Mouse (Mus musculus): ENCODE results near the gene Dhcr24. TPM values are rescaled to one million over a fixed set of nuclear protein-coding genes. Genes with fewer than 3 reads are reported as not detected.

Dhcr24 gene
- polyA plus RNA-seq (2015; fragmentation: Nextera tagmentation; extraction: Ambion mirVana) = 1.8 and 2.2 TPM in 2 replicates

DNA sequence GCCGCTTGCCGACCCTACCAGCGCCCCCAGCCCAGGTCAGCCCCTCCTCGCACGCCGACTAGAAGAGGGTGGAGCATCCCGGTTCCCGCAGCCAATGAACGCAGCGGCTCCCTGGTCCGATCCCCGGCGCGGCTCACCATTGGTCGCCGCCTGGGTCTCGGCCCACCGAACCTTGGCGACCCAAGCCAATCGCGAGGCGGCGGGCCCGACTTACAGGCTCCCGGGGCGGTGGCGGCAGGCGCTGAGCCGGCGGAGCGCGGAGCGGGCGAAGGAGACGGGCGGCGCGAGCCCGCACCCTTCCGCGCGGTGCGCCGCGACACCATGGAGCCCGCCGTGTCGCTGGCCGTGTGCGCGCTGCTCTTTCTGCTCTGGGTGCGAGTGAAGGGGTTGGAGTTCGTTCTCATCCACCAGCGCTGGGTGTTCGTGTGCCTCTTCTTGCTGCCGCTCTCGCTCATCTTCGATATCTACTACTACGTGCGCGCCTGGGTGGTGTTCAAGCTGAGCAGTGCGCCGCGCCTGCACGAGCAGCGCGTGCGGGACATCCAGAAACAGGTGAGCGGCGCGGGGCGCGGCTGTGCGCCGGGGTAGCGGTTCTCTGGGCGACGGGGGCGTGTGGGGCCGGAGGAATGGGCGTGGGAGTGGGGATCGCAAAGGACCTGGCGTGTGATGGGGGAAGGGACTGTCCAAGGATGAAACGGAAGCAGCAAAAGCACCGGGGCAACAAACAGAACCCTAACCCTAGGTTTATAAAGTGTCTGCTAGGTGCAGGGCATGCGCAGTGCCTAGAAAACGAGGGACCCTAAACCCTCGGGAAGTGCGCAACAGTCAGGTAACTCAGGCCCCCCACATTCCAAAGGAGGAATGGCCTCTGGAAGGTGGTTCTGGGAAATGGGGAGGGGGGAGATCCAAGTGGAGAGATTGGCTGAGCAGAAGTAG, at the start of gene Dhcr24:
Dhcr24 (plus strand) TSS at position 193 of the 936 bp plus-strand sequence.

GRCm38 (mm10) chr4:106617056-106617455, 56.2 kb downstream of the Dhcr24 start, which contains the start of gene Lexm:
Gene Lexm, minus strand, starts transcription at chr4:106617241.

DNA sequence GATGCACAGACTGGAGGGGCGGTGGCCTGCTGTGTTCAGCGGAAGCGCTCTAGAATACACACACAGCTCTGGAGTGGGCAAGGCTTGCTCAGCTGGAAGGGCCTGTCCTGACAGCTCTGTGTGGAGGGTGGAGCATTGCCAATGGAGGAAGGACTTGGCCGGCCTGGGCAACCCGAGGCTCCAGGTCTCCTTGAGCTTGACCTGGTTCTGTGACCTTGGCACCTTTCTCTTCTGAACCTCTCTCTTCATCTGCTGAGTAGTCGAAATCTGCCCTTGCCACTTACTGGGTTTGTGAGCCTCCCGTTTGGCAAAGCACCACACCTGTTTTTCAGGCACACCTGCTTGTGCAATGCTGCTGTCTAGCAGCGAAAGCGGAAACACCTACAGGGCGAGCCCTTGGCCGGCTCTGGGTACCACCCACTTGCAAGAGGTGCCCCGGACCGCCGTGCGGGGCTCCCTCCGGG, 61.2 kb downstream of the Dhcr24 start, which contains the start of gene Ttc22:
Ttc22 (plus strand) TSS at position 403 of the 464 bp plus-strand sequence.

Other genes starting within 250 kb of the Dhcr24 start
- 11.4 and 11.8 TPM in 2 replicates for gene Usp24, start 244.8 kb upstream of the Dhcr24 start, polyA plus RNA-seq (2015; fragmentation: Nextera tagmentation; extraction: Ambion mirVana)
- 1.7 and 2.0 TPM in 2 replicates for gene Pcsk9, start 96.7 kb upstream of the Dhcr24 start, polyA plus RNA-seq (2015; fragmentation: Nextera tagmentation; extraction: Ambion mirVana)
- not detected in 2 replicates for gene Bsnd, start 68.8 kb upstream of the Dhcr24 start, polyA plus RNA-seq (2015; fragmentation: Nextera tagmentation; extraction: Ambion mirVana)
- gene Lexm, start 56.2 kb downstream of the Dhcr24 start, polyA plus RNA-seq (2015; fragmentation: Nextera tagmentation; extraction: Ambion mirVana) = not detected in 2 replicates
- 0.88 and 1.1 TPM in 2 replicates for gene Ttc22, start 61.4 kb downstream of the Dhcr24 start, polyA plus RNA-seq (2015; fragmentation: Nextera tagmentation; extraction: Ambion mirVana)
- gene Pars2, start 90.0 kb downstream of the Dhcr24 start, polyA plus RNA-seq (2015; fragmentation: Nextera tagmentation; extraction: Ambion mirVana) = 4.8 and 5.5 TPM in 2 replicates
- 33.7 and 35.8 TPM in 2 replicates for gene Ttc4, start 117.9 kb downstream of the Dhcr24 start, polyA plus RNA-seq (2015; fragmentation: Nextera tagmentation; extraction: Ambion mirVana)
- 0.28 and 0.51 TPM in 2 replicates for gene Mroh7, start 169.9 kb downstream of the Dhcr24 start, polyA plus RNA-seq (2015; fragmentation: Nextera tagmentation; extraction: Ambion mirVana)
- 9.5 and 17.2 TPM in 2 replicates for gene Fam151a, start 172.9 kb downstream of the Dhcr24 start, polyA plus RNA-seq (2015; fragmentation: Nextera tagmentation; extraction: Ambion mirVana)
- gene Acot11, start 244.0 kb downstream of the Dhcr24 start, polyA plus RNA-seq (2015; fragmentation: Nextera tagmentation; extraction: Ambion mirVana) = 3.3 and 3.4 TPM in 2 replicates